In genomic region chr9:106368112-106368717, GRCm38 (mm10) we compare ENCODE assay signal across 8 mouse cellular contexts. TPM values are rescaled to one million over a fixed set of nuclear protein-coding genes. Genes with fewer than 3 reads are reported as not detected.
A peak's percentile ranks its signal among the peaks of the same experiment; 100 is the strongest.
DNase-seq lines count a peak whose midpoint lies in the region; ATAC-seq and TF ChIP-seq lines count a peak whose summit lies in the region.

TSS of gene Dusp7 (plus strand) at chr9:106368632.

- peaks cover 54% of the 10 kb centered on the region for H3K4me1 ChIP-seq in forebrain, embryonic 12.5 days
- peaks cover 25% of the 10 kb centered on the region for H3K4me1 ChIP-seq in heart, postnatal 0 days (ENCODE audit: control insufficient read depth, insufficient read depth)
- peaks cover 38% of the 10 kb centered on the region for H3K4me1 ChIP-seq in liver, embryonic 16.5 days (ENCODE audit: control insufficient read depth, low read depth, low read length)
- H3K4me1 ChIP-seq in neural tube, embryonic 15.5 days = peaks cover 42% of the 10 kb centered on the region
- H3K4me1 ChIP-seq in testis, adult 2 months (ENCODE audit: control insufficient read depth, insufficient read depth, low read length) = peaks cover 29% of the 10 kb centered on the region

- peak; percentile 19; the same call in 1 of the 2 replicates for TF ChIP-seq POLR2A in testis, adult 2 months (IDR thresholded peaks at IDR 0.05; ENCODE audit: control insufficient read depth, low read depth, low read length)

- DNase-seq in ES-CJ7 (ENCODE audit: low read depth, low spot score) = peak; percentile 34
- peak; percentile 49 for DNase-seq in c-Kit-positive CD71-positive TER-119-positive erythroid progenitor cells, embryonic 14.5 days (ENCODE audit: low spot score)
- DNase-seq in heart, postnatal 0 days (ENCODE audit: low spot score) = peak; percentile 76
- DNase-seq in kidney, postnatal 36 days = peak; percentile 88 to 94

- peak within 1 kb of the TSS; percentile 89 for H3K4me3 ChIP-seq in forebrain, embryonic 12.5 days (replicated peaks)
- peak within 1 kb of the TSS; percentile 83 for H3K4me3 ChIP-seq in heart, postnatal 0 days (ENCODE audit: low read depth, low read length)
- H3K4me3 ChIP-seq in liver, embryonic 16.5 days (ENCODE audit: low read depth, low read length) = peak within 1 kb of the TSS; percentile 76
- peak within 1 kb of the TSS; percentile 87 for H3K4me3 ChIP-seq in neural tube, embryonic 15.5 days (replicated peaks)
- H3K4me3 ChIP-seq in testis, adult 2 months (ENCODE audit: control insufficient read depth, low read depth, low read length) = peak within 1 kb of the TSS; percentile 89

- peaks cover 6% of the 10 kb centered on the region; the same call in 1 of the 2 replicates for H3K27me3 ChIP-seq in forebrain, embryonic 12.5 days
- H3K27me3 ChIP-seq in heart, postnatal 0 days (ENCODE audit: control insufficient read depth, insufficient read depth, low read length) = no peaks in the 10 kb centered on the region
- peaks cover 8% of the 10 kb centered on the region for H3K27me3 ChIP-seq in liver, embryonic 16.5 days (ENCODE audit: control insufficient read depth, insufficient read depth, low read depth, low read length)
- H3K27me3 ChIP-seq in neural tube, embryonic 15.5 days (replicated peaks) = no peaks in the 10 kb centered on the region
- no peaks in the 10 kb centered on the region for H3K27me3 ChIP-seq in testis, adult 2 months (ENCODE audit: control insufficient read depth, insufficient read depth, low read length)

- peak; percentile 64; the same call in 1 of the 2 replicates for TF ChIP-seq EP300 in heart, postnatal 0 days (IDR thresholded peaks at IDR 0.05; ENCODE audit: low read depth)

- peak within 1 kb of the TSS; percentile 86 for H3K4me2 ChIP-seq in forebrain, embryonic 12.5 days
- H3K4me2 ChIP-seq in heart, postnatal 0 days (ENCODE audit: low read depth, low read length) = peak within 1 kb of the TSS; percentile 91
- peak within 1 kb of the TSS; percentile 100 for H3K4me2 ChIP-seq in liver, embryonic 16.5 days (ENCODE audit: low read depth, low read length)
- peak within 1 kb of the TSS; percentile 96 for H3K4me2 ChIP-seq in neural tube, embryonic 15.5 days

- peak; percentile 84 for ATAC-seq in forebrain, embryonic 12.5 days (ENCODE audit: low FRiP score)
- peak; percentile 75 for ATAC-seq in heart, postnatal 0 days (ENCODE audit: insufficient read depth, low read depth)
- peak; percentile 64 for ATAC-seq in liver, embryonic 16.5 days (ENCODE audit: low read depth)
- ATAC-seq in neural tube, embryonic 15.5 days (ENCODE audit: low FRiP score) = peak; percentile 87

- WGBS in forebrain, embryonic 12.5 days = under 1% methylated on average over 39 of the region's 57 CpGs
- under 1% methylated on average over 46 of the region's 57 CpGs for WGBS in heart, postnatal 0 days
- 0% methylated on average over 37 of the region's 57 CpGs for WGBS in liver, embryonic 16.5 days (ENCODE audit: insufficient replicate concordance)
- WGBS in neural tube, embryonic 15.5 days = under 1% methylated on average over 51 of the region's 57 CpGs

- H3K9ac ChIP-seq in forebrain, embryonic 12.5 days = peak within 1 kb of the TSS; percentile 94
- peak within 1 kb of the TSS; percentile 94 for H3K9ac ChIP-seq in heart, postnatal 0 days (replicated peaks; ENCODE audit: low read depth, low read length)
- peak within 1 kb of the TSS; percentile 79 for H3K9ac ChIP-seq in liver, embryonic 16.5 days (ENCODE audit: low read depth, low read length)
- peak within 1 kb of the TSS; percentile 95 for H3K9ac ChIP-seq in neural tube, embryonic 15.5 days (replicated peaks)

- no peaks in the 10 kb centered on the region for H3K9me3 ChIP-seq in forebrain, embryonic 12.5 days
- no peaks in the 10 kb centered on the region for H3K9me3 ChIP-seq in heart, postnatal 0 days (replicated peaks; ENCODE audit: control insufficient read depth, low read length)
- H3K9me3 ChIP-seq in liver, embryonic 16.5 days (replicated peaks; ENCODE audit: control insufficient read depth, low read length) = no peaks in the 10 kb centered on the region
- H3K9me3 ChIP-seq in neural tube, embryonic 15.5 days (replicated peaks) = no peaks in the 10 kb centered on the region

- H3K27ac ChIP-seq in forebrain, embryonic 12.5 days = peak within 1 kb of the TSS; percentile 97
- peak within 1 kb of the TSS; percentile 95 for H3K27ac ChIP-seq in heart, postnatal 0 days (ENCODE audit: low read depth)
- peak within 1 kb of the TSS; percentile 90 for H3K27ac ChIP-seq in liver, embryonic 16.5 days (ENCODE audit: low read length)
- peak within 1 kb of the TSS; percentile 99 for H3K27ac ChIP-seq in neural tube, embryonic 15.5 days (replicated peaks)
- peak within 1 kb of the TSS; percentile 81 for H3K27ac ChIP-seq in testis, adult 2 months (ENCODE audit: control insufficient read depth, insufficient read depth, low read depth, low read length)

- peaks cover 23% of the 10 kb centered on the region for H3K36me3 ChIP-seq in forebrain, embryonic 12.5 days (replicated peaks)
- peaks cover 16% of the 10 kb centered on the region for H3K36me3 ChIP-seq in heart, postnatal 0 days (replicated peaks; ENCODE audit: control insufficient read depth, insufficient read depth, low read length)
- no peaks in the 10 kb centered on the region for H3K36me3 ChIP-seq in liver, embryonic 16.5 days (ENCODE audit: control insufficient read depth, insufficient read depth)
- H3K36me3 ChIP-seq in neural tube, embryonic 15.5 days = peaks cover 6% of the 10 kb centered on the region
- H3K36me3 ChIP-seq in testis, adult 2 months (ENCODE audit: control insufficient read depth, insufficient read depth, low read length) = no peaks in the 10 kb centered on the region

- no peak for TF ChIP-seq CTCF in heart, postnatal 0 days (IDR thresholded peaks at IDR 0.05; ENCODE audit: low read depth)
- TF ChIP-seq CTCF in testis, adult 2 months (IDR thresholded peaks at IDR 0.05; ENCODE audit: control insufficient read depth, insufficient read depth, insufficient replicate concordance, low read depth, low read length) = no peak

RNA-seq across cellular contexts. Expression of gene Dusp7, which starts in this region (rescaled TPM):
- polyA plus RNA-seq in forebrain, embryonic 12.5 days (2016; fragmentation: Nextera tagmentation; extraction: Ambion mirVana) = 12.1 and 16.3 TPM in 2 replicates
- 46.9 and 47.7 TPM in 2 replicates for total RNA-seq in heart, postnatal 0 days (2014; rRNA removed; ENCODE audit: low replicate concordance)
- polyA plus RNA-seq in heart, postnatal 0 days (2015; fragmentation: Nextera tagmentation; extraction: Ambion mirVana) = 9.1 and 10.3 TPM in 2 replicates
- polyA plus RNA-seq in liver, embryonic 16.5 days (2015; fragmentation: Nextera tagmentation; extraction: Ambion mirVana) = 2.1 and 2.7 TPM in 2 replicates
- polyA plus RNA-seq in neural tube, embryonic 15.5 days (2015; fragmentation: Nextera tagmentation; extraction: Ambion mirVana) = 13.9 and 16.4 TPM in 2 replicates
- polyA plus RNA-seq in testis, adult 2 months (2012; rRNA removed) = 3.1 and 3.3 TPM in 2 replicates

Comparison
In these comparisons a context has a peak if more than half of its experiments do, and no peak if none do; other contexts are left out.
1. Peak in every context shown above with its lines: DNase-seq, ATAC-seq, H3K4me3 ChIP-seq and H3K27ac ChIP-seq.
2. DNase-seq: peak in every context shown above with its lines; median percentile 91 in kidney, postnatal 36 days; 76 in heart, postnatal 0 days; 49 in c-Kit-positive CD71-positive TER-119-positive erythroid progenitor cells, embryonic 14.5 days; 34 in ES-CJ7.